Mouse (Mus musculus) G1E (cell line): Measurements from ENCODE around the gene Mmp24. TPM values are rescaled to one million over a fixed set of nuclear protein-coding genes. Genes with fewer than 3 reads are reported as not detected.

Experiments used
- ATAC-seq: 2 replicates; pipeline ENCODE4 v1.8.0; 2016; ENCODE audit warnings: mild to moderate bottlenecking; ENCODE audit not compliant: insufficient number of reproducible peaks, poor library complexity, low FRiP score, severe bottlenecking; ENCODE audit errors: extremely low read depth
- DNase-seq: peaks from one replicate; pipeline ENCODE4 v3.0.0; 2012; ENCODE audit warnings: low spot score
- H3K27me3 ChIP-seq: 2 replicates; pipeline ENCODE4 v1.6.1; 2012; ENCODE audit warnings: mild to moderate bottlenecking, low read length, inconsistent platforms; ENCODE audit not compliant: insufficient read depth
- H3K36me3 ChIP-seq: replicated peaks from 2 replicates; pipeline ENCODE3; 2012; ENCODE audit warnings: mild to moderate bottlenecking, inconsistent platforms
- H3K4me1 ChIP-seq: 2 replicates; pipeline ENCODE4 v1.6.1; 2012; ENCODE audit warnings: low read depth, low read length, inconsistent platforms, mixed read lengths; ENCODE audit not compliant: insufficient read depth
- H3K4me3 ChIP-seq: 2 replicates; pipeline ENCODE4 v1.5.1; 2012; ENCODE audit warnings: low read depth, mild to moderate bottlenecking, inconsistent platforms, low read length, moderate library complexity, mixed read lengths
- H3K9me3 ChIP-seq: replicated peaks from 2 replicates; pipeline ENCODE4 v1.6.1; 2012; ENCODE audit warnings: inconsistent platforms
- CTCF ChIP-seq: IDR thresholded peaks from 2 replicates; pipeline ENCODE4 v1.5.1; 2012; ENCODE audit warnings: low read depth, low read length, inconsistent platforms, mixed read lengths
- GATA1 ChIP-seq: IDR thresholded peaks from 2 replicates; pipeline ENCODE4 v1.6.1; 2012; ENCODE audit warnings: borderline replicate concordance, low read length, inconsistent platforms, mixed read lengths
- GATA2 ChIP-seq: IDR thresholded peaks from 2 replicates; pipeline ENCODE4 v1.6.1; 2012; ENCODE audit warnings: low read depth, low read length, inconsistent platforms, borderline replicate concordance
- POLR2AphosphoS5 ChIP-seq: IDR thresholded peaks from 2 replicates; pipeline ENCODE4 v1.6.1; 2012; ENCODE audit warnings: low read depth, low read length, inconsistent platforms; ENCODE audit not compliant: insufficient replicate concordance
- TAL1 ChIP-seq: conservative IDR thresholded peaks from 2 replicates; pipeline ENCODE4 v1.6.1; 2012; ENCODE audit warnings: low read depth, low read length, inconsistent platforms, mixed read lengths
- polyA plus RNA-seq: library from polyadenylated mRNA; stranded (reverse); fragments of >175 nt; gene quantifications from 2 replicates; pipeline ENCODE4 v1.2.3, GENCODE M21; 2012
- total RNA-seq, 2 experiments: library from RNA; stranded (forward) in 1 of 2; stranded (reverse) in 1 of 2; fragments of 200-1000 nt in 1 of 2; fragments of >200 nt in 1 of 2; fragmentation: Nextera tagmentation in 1 of 2; gene quantifications; 2 replicates each; pipeline ENCODE4 v1.2.3; 2014 to 2017

Gene Mmp24
- total and polyA plus RNA-seq, 3 experiments, result 0.05 TPM; not detected in 2

GRCm38 (mm10) chr2:155811821-155812396 is 36.8 kb downstream of the Mmp24 start:
- H3K9me3 ChIP-seq, result no peaks in the 10 kb centered on the region
- H3K4me3 ChIP-seq, result no peak overlapping the region
- peaks cover 51% of the 10 kb centered on the region for H3K27me3 ChIP-seq
- peaks cover 10% of the 10 kb centered on the region for H3K36me3 ChIP-seq
- DNase-seq, result peak; percentile 79
- peaks cover 3% of the 10 kb centered on the region; the same call in 1 of the 2 replicates for H3K4me1 ChIP-seq
- peak; percentile 97 for TF ChIP-seq CTCF
- TF ChIP-seq GATA2, result no peak
- no peak for ATAC-seq

- ATAC-seq (no peak), DNase-seq (no peak)
- Histone ChIP-seq H3K27me3 (peaks cover 46% of the 10 kb centered on the region), H3K9me3 (no peaks in the 10 kb centered on the region), H3K4me1 (peaks cover 9% of the 10 kb centered on the region), H3K4me3 (no peak overlapping the region), H3K36me3 (peaks cover 18% of the 10 kb centered on the region)
- TF ChIP-seq POLR2AphosphoS5 (no peak), GATA1 (no peak), TAL1 (no peak), CTCF (no peak), GATA2 (no peak)
Observed at GRCm38 (mm10) chr2:155812637-155813036, 37.5 kb downstream of the Mmp24 start.

- peaks cover 35% of the 10 kb centered on the region for H3K27me3 ChIP-seq
- no peak overlapping the region for H3K4me3 ChIP-seq
- no peak for ATAC-seq
- peaks cover 30% of the 10 kb centered on the region for H3K36me3 ChIP-seq
- peaks cover 29% of the 10 kb centered on the region for H3K4me1 ChIP-seq
- no peak for DNase-seq
- TF ChIP-seq TAL1, result no peak
- no peak for TF ChIP-seq GATA1
- TF ChIP-seq POLR2AphosphoS5, result no peak
- TF ChIP-seq GATA2, result no peak
- no peak for TF ChIP-seq CTCF
- no peaks in the 10 kb centered on the region for H3K9me3 ChIP-seq
Observed at GRCm38 (mm10) chr2:155814829-155815228, 39.7 kb downstream of the Mmp24 start.

GRCm38 (mm10) chr2:155816179-155816578 is 41.0 kb downstream of the Mmp24 start:
- H3K9me3 ChIP-seq, result no peaks in the 10 kb centered on the region
- H3K27me3 ChIP-seq, result peaks cover 22% of the 10 kb centered on the region
- no peak for DNase-seq
- peaks cover 41% of the 10 kb centered on the region for H3K4me1 ChIP-seq
- no peak for ATAC-seq
- H3K4me3 ChIP-seq, result no peak overlapping the region
- H3K36me3 ChIP-seq, result peaks cover 43% of the 10 kb centered on the region
- no peak for TF ChIP-seq CTCF
- no peak for TF ChIP-seq TAL1

- Histone ChIP-seq H3K4me3 (peak overlapping the region; percentile 91; the same call in 1 of the 2 replicates), H3K9me3 (no peaks in the 10 kb centered on the region), H3K4me1 (peaks cover 50% of the 10 kb centered on the region), H3K36me3 (peaks cover 56% of the 10 kb centered on the region), H3K27me3 (peaks cover 15% of the 10 kb centered on the region)
- no peak for TF ChIP-seq GATA1
- TF ChIP-seq TAL1, result no peak
- TF ChIP-seq GATA2, result no peak
- TF ChIP-seq CTCF, result no peak
- DNase-seq (no peak), ATAC-seq (no peak)
Observed at GRCm38 (mm10) chr2:155817301-155818245, 42.4 kb downstream of the Mmp24 start.

- no peak for TF ChIP-seq GATA2
Observed at GRCm38 (mm10) chr2:155818596-155819391, 43.7 kb downstream of the Mmp24 start.

GRCm38 (mm10) chr2:155819392-155819448 is 44.1 kb downstream of the Mmp24 start, which contains the start of gene BC029722:
TSS of gene BC029722 (minus strand) at chr2:155819426.
- Histone ChIP-seq H3K36me3 (peaks cover 73% of the 10 kb centered on the region), H3K4me1 (peaks cover 65% of the 10 kb centered on the region), H3K27me3 (peaks cover 7% of the 10 kb centered on the region; the same call in 1 of the 2 replicates), H3K9me3 (no peaks in the 10 kb centered on the region), H3K4me3 (peak within 1 kb of the TSS; percentile 91)
- TF ChIP-seq POLR2AphosphoS5 (no peak), TAL1 (no peak), GATA2 (no peak), CTCF (no peak), GATA1 (no peak)
- ATAC-seq (no peak), DNase-seq (no peak)

More at GRCm38 (mm10) chr2:155818596-155819391, 43.7 kb downstream of the Mmp24 start:
- peak; percentile 89 for ATAC-seq
- Histone ChIP-seq H3K4me1 (peaks cover 61% of the 10 kb centered on the region), H3K9me3 (no peaks in the 10 kb centered on the region), H3K36me3 (peaks cover 68% of the 10 kb centered on the region), H3K4me3 (peak overlapping the region; percentile 91), H3K27me3 (peaks cover 10% of the 10 kb centered on the region)
- DNase-seq, result peak; percentile 89
